Mouse (Mus musculus): ENCODE results near the gene Ptprr. TPM values are rescaled to one million over a fixed set of nuclear protein-coding genes. Genes with fewer than 3 reads are reported as not detected.

The Ptprr gene
- 0.93 and 2.3 TPM in 2 replicates for polyA plus RNA-seq (2016; fragmentation: Nextera tagmentation; extraction: Ambion mirVana)

GRCm38 (mm10) chr10:116017845-116018479 lies at the start of gene Ptprr:
Ptprr (plus strand) TSS chr10:116018213.
- no peaks in the 10 kb centered on the region for H3K36me3 ChIP-seq
- peaks cover 25% of the 10 kb centered on the region for H3K4me1 ChIP-seq
- H3K9me3 ChIP-seq (replicated peaks), result no peaks in the 10 kb centered on the region
- peak within 1 kb of the TSS; percentile 83 for H3K27ac ChIP-seq (replicated peaks)
- 0% methylated on average over 19 of the region's 19 CpGs for WGBS
- H3K27me3 ChIP-seq (ENCODE audit: low read depth, poor library complexity, severe bottlenecking), result 0 out of 2 replicates have a peak, but pooled peaks cover 4% of the 10 kb centered on the region
- peak; percentile 89 for DNase-seq (ENCODE audit: low spot score)
- peak within 1 kb of the TSS; percentile 63 for H3K4me3 ChIP-seq

- Histone ChIP-seq H3K4me3 (no peak overlapping the region), H3K4me1 (no peaks in the 10 kb centered on the region), H3K36me3 (no peaks in the 10 kb centered on the region), H3K27ac (replicated peaks) (no peak overlapping the region), H3K9me3 (replicated peaks) (no peaks in the 10 kb centered on the region), H3K27me3 (ENCODE audit: low read depth, poor library complexity, severe bottlenecking) (no peaks in the 10 kb centered on the region)
- 86% methylated on average over 7 of the region's 7 CpGs for WGBS
- no peak for DNase-seq (ENCODE audit: low spot score)
Observed at GRCm38 (mm10) chr10:115976345-115976744, 41.7 kb upstream of the Ptprr start.

- Histone ChIP-seq H3K27me3 (ENCODE audit: low read depth, poor library complexity, severe bottlenecking) (no peaks in the 10 kb centered on the region), H3K9me3 (replicated peaks) (no peaks in the 10 kb centered on the region)
Observed at GRCm38 (mm10) chr10:115978992-115979391, 39.0 kb upstream of the Ptprr start.

GRCm38 (mm10) chr10:115980018-115980417 lies 38.0 kb upstream of the Ptprr start:
- no peak overlapping the region for H3K4me3 ChIP-seq
- no peak overlapping the region for H3K27ac ChIP-seq (replicated peaks)
- no peaks in the 10 kb centered on the region for H3K27me3 ChIP-seq (ENCODE audit: low read depth, poor library complexity, severe bottlenecking)
- no peak for DNase-seq (ENCODE audit: low spot score)
- H3K4me1 ChIP-seq, result no peaks in the 10 kb centered on the region
- no peaks in the 10 kb centered on the region for H3K36me3 ChIP-seq
- no peaks in the 10 kb centered on the region for H3K9me3 ChIP-seq (replicated peaks)
- WGBS, result 88% methylated on average over 2 of the region's 2 CpGs

More at GRCm38 (mm10) chr10:115978992-115979391, 39.0 kb upstream of the Ptprr start:
- Histone ChIP-seq H3K27ac (replicated peaks) (no peak overlapping the region), H3K36me3 (no peaks in the 10 kb centered on the region), H3K4me1 (no peaks in the 10 kb centered on the region), H3K4me3 (no peak overlapping the region)
- WGBS, result 72% methylated on average over 7 of the region's 7 CpGs
- DNase-seq (ENCODE audit: low spot score), result no peak

GRCm38 (mm10) chr10:115984308-115984707 lies 33.7 kb upstream of the Ptprr start:
- Histone ChIP-seq H3K4me3 (no peak overlapping the region), H3K9me3 (replicated peaks) (no peaks in the 10 kb centered on the region), H3K27me3 (ENCODE audit: low read depth, poor library complexity, severe bottlenecking) (no peaks in the 10 kb centered on the region), H3K27ac (replicated peaks) (no peak overlapping the region), H3K4me1 (no peaks in the 10 kb centered on the region), H3K36me3 (no peaks in the 10 kb centered on the region)
- 72% methylated on average over 6 of the region's 6 CpGs for WGBS
- DNase-seq (ENCODE audit: low spot score), result no peak

- no peak overlapping the region for H3K4me3 ChIP-seq
- no peaks in the 10 kb centered on the region for H3K36me3 ChIP-seq
- WGBS, result 83% methylated on average over 8 of the region's 8 CpGs
- no peak for DNase-seq (ENCODE audit: low spot score)
- H3K27ac ChIP-seq (replicated peaks), result no peak overlapping the region
- no peaks in the 10 kb centered on the region for H3K9me3 ChIP-seq (replicated peaks)
- H3K4me1 ChIP-seq, result no peaks in the 10 kb centered on the region
- H3K27me3 ChIP-seq (ENCODE audit: low read depth, poor library complexity, severe bottlenecking), result no peaks in the 10 kb centered on the region
Observed at GRCm38 (mm10) chr10:116001838-116002237, 16.2 kb upstream of the Ptprr start.

- no peak overlapping the region for H3K27ac ChIP-seq (replicated peaks)
- no peak for DNase-seq (ENCODE audit: low spot score)
- no peak overlapping the region for H3K4me3 ChIP-seq
- no peaks in the 10 kb centered on the region for H3K9me3 ChIP-seq (replicated peaks)
- H3K27me3 ChIP-seq (ENCODE audit: low read depth, poor library complexity, severe bottlenecking), result no peaks in the 10 kb centered on the region
- H3K36me3 ChIP-seq, result no peaks in the 10 kb centered on the region
- WGBS, result 62% methylated on average over 6 of the region's 6 CpGs
- H3K4me1 ChIP-seq, result no peaks in the 10 kb centered on the region
Observed at GRCm38 (mm10) chr10:116006675-116007074, 11.3 kb upstream of the Ptprr start.

GRCm38 (mm10) chr10:116018480-116018891 lies 473 bp downstream of the Ptprr start:
- no peak for DNase-seq (ENCODE audit: low spot score)
- H3K9me3 ChIP-seq (replicated peaks), result no peaks in the 10 kb centered on the region
- H3K4me3 ChIP-seq, result peak overlapping the region; percentile 63
- peaks cover 25% of the 10 kb centered on the region for H3K4me1 ChIP-seq
- 2% methylated on average over 17 of the region's 17 CpGs for WGBS
- H3K36me3 ChIP-seq, result no peaks in the 10 kb centered on the region
- 0 out of 2 replicates have a peak, but pooled peaks cover 4% of the 10 kb centered on the region for H3K27me3 ChIP-seq (ENCODE audit: low read depth, poor library complexity, severe bottlenecking)
- peak overlapping the region; percentile 83; the same call in 1 of the 2 replicates for H3K27ac ChIP-seq (replicated peaks)

- Histone ChIP-seq H3K27ac (replicated peaks) (no peak overlapping the region), H3K4me1 (peaks cover 25% of the 10 kb centered on the region), H3K9me3 (replicated peaks) (no peaks in the 10 kb centered on the region), H3K4me3 (peak overlapping the region; percentile 63), H3K27me3 (ENCODE audit: low read depth, poor library complexity, severe bottlenecking) (0 out of 2 replicates have a peak, but pooled peaks cover 4% of the 10 kb centered on the region), H3K36me3 (no peaks in the 10 kb centered on the region)
- peak; percentile 32 for DNase-seq (ENCODE audit: low spot score)
- WGBS, result 9% methylated on average over 20 of the region's 20 CpGs
Observed at GRCm38 (mm10) chr10:116019086-116019860, 1.3 kb downstream of the Ptprr start.

- H3K4me3 ChIP-seq, result no peak overlapping the region
- WGBS, result 87% methylated on average over 3 of the region's 3 CpGs
- DNase-seq (ENCODE audit: low spot score), result no peak
- no peak overlapping the region for H3K27ac ChIP-seq (replicated peaks)
- no peaks in the 10 kb centered on the region for H3K36me3 ChIP-seq
- H3K27me3 ChIP-seq (ENCODE audit: low read depth, poor library complexity, severe bottlenecking), result 0 out of 2 replicates have a peak, but pooled peaks cover 4% of the 10 kb centered on the region
- H3K9me3 ChIP-seq (replicated peaks), result no peaks in the 10 kb centered on the region
- H3K4me1 ChIP-seq, result peaks cover 25% of the 10 kb centered on the region
Observed at GRCm38 (mm10) chr10:116021081-116021480, 3.1 kb downstream of the Ptprr start.

- Histone ChIP-seq H3K4me3 (no peak overlapping the region), H3K27me3 (ENCODE audit: low read depth, poor library complexity, severe bottlenecking) (no peaks in the 10 kb centered on the region), H3K27ac (replicated peaks) (no peak overlapping the region), H3K9me3 (replicated peaks) (peaks cover 7% of the 10 kb centered on the region; the same call in 1 of the 2 replicates), H3K36me3 (no peaks in the 10 kb centered on the region), H3K4me1 (no peaks in the 10 kb centered on the region)
- 86% methylated on average over 1 of the region's 1 CpGs for WGBS
- no peak for DNase-seq (ENCODE audit: low spot score)
Observed at GRCm38 (mm10) chr10:116038150-116038549, 20.1 kb downstream of the Ptprr start.

GRCm38 (mm10) chr10:116075954-116076353 lies 57.9 kb downstream of the Ptprr start:
- Histone ChIP-seq H3K4me3 (no peak overlapping the region), H3K9me3 (replicated peaks) (no peaks in the 10 kb centered on the region), H3K27ac (replicated peaks) (no peak overlapping the region), H3K36me3 (no peaks in the 10 kb centered on the region), H3K4me1 (no peaks in the 10 kb centered on the region), H3K27me3 (ENCODE audit: low read depth, poor library complexity, severe bottlenecking) (no peaks in the 10 kb centered on the region)
- DNase-seq (ENCODE audit: low spot score), result no peak
- 90% methylated on average over 5 of the region's 5 CpGs for WGBS

- no peaks in the 10 kb centered on the region for H3K36me3 ChIP-seq
- no peaks in the 10 kb centered on the region for H3K4me1 ChIP-seq
- no peak for DNase-seq (ENCODE audit: low spot score)
- no peaks in the 10 kb centered on the region for H3K9me3 ChIP-seq (replicated peaks)
- H3K27me3 ChIP-seq (ENCODE audit: low read depth, poor library complexity, severe bottlenecking), result no peaks in the 10 kb centered on the region
- no peak overlapping the region for H3K27ac ChIP-seq (replicated peaks)
- WGBS, result 87% methylated on average over 5 of the region's 5 CpGs
- H3K4me3 ChIP-seq, result no peak overlapping the region
Observed at GRCm38 (mm10) chr10:116078636-116079035, 60.6 kb downstream of the Ptprr start.

All from midbrain, embryonic 10.5 days (tissue).